In the genomic region with DNA sequence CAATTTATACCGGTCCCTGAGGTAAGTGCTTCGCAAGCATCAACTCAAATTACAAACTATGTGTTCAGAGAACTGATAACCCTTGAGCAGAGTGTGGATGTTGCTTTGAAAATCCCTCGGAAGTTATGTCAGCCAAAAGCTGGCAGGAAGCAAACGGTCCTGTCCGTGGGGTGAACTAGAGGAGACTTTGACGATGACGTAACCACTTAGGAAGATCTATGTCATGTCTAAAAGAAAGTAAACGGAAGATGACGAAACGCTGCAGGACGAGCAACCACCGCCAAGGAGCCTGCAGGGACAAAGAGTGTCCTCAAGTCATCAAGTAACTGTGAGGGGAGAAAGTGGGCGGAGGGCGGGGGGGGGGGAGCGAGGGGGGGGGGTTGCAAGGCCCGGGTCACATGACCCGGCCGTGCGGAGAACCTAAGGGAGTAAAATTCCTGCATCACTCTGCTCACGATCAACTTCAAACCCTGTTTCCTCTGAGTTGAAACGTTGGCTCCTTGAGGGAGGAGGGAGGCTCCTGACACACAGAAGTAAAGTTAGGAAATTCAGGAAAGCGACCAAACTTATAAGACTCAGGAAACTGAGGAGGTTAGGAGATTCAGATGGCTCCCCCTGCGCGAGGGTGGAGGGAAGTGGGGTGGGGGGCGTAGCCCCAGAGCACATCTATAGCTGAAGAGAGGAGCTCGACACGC, we compare ENCODE assay signal across 8 mouse cellular contexts. TPM values are rescaled to one million over a fixed set of nuclear protein-coding genes. Genes with fewer than 3 reads are reported as not detected.
DNase-seq lines count a peak whose midpoint lies in the region; ATAC-seq and TF ChIP-seq lines count a peak whose summit lies in the region.

No protein-coding gene starts in this region.

- intact Hi-C loops in gastrocnemius, adult 2 months (cut with DNase I) = no loop called here

- no peaks in the 10 kb centered on the region for H3K4me1 ChIP-seq in brown adipose tissue, adult 24 weeks (ENCODE audit: control insufficient read depth, insufficient read depth, insufficient read length, low read length)
- peaks cover 8% of the 10 kb centered on the region for H3K4me1 ChIP-seq in heart, embryonic 12.5 days (replicated peaks)
- peaks cover 12% of the 10 kb centered on the region; the same call in 1 of the 2 replicates for H3K4me1 ChIP-seq in kidney, embryonic 15.5 days
- H3K4me1 ChIP-seq in stomach, embryonic 15.5 days = no peaks in the 10 kb centered on the region

- H3K79me2 ChIP-seq in macrophage (ENCODE audit: inconsistent target) = no peaks in the 10 kb centered on the region

- no peaks in the 10 kb centered on the region for H3K9me3 ChIP-seq in heart, embryonic 12.5 days (replicated peaks)
- H3K9me3 ChIP-seq in kidney, embryonic 15.5 days (replicated peaks) = no peaks in the 10 kb centered on the region
- no peaks in the 10 kb centered on the region for H3K9me3 ChIP-seq in stomach, embryonic 15.5 days

- ATAC-seq in heart, embryonic 12.5 days (ENCODE audit: insufficient number of reproducible peaks, low FRiP score) = peak; percentile 70
- ATAC-seq in kidney, embryonic 15.5 days (replicated peaks; ENCODE audit: low FRiP score) = peak; percentile 65
- ATAC-seq in stomach, embryonic 15.5 days (ENCODE audit: insufficient read depth, low FRiP score, low read depth) = no peak; the same call in 1 of the 2 replicates

- no peaks in the 10 kb centered on the region for H3K36me3 ChIP-seq in heart, embryonic 12.5 days
- no peaks in the 10 kb centered on the region for H3K36me3 ChIP-seq in kidney, embryonic 15.5 days
- H3K36me3 ChIP-seq in macrophage (ENCODE audit: inconsistent target) = no peaks in the 10 kb centered on the region
- H3K36me3 ChIP-seq in stomach, embryonic 15.5 days = no peaks in the 10 kb centered on the region

- 2% methylated on average over 26 of the region's 27 CpGs for WGBS in heart, embryonic 12.5 days
- 3% methylated on average over 23 of the region's 27 CpGs for WGBS in kidney, embryonic 15.5 days
- 2% methylated on average over 24 of the region's 27 CpGs for WGBS in macrophage (ENCODE audit: missing documents)
- WGBS in stomach, embryonic 15.5 days = 1% methylated on average over 21 of the region's 27 CpGs

- H3K4me3 ChIP-seq in gastrocnemius, adult 2 months = peak overlapping the region; percentile 76
- peak overlapping the region; percentile 63 for H3K4me3 ChIP-seq in brown adipose tissue, adult 24 weeks (ENCODE audit: insufficient read depth, low read depth, low read length)
- H3K4me3 ChIP-seq in heart, embryonic 12.5 days = peak overlapping the region; percentile 54
- H3K4me3 ChIP-seq in kidney, embryonic 15.5 days (replicated peaks) = peak overlapping the region; percentile 42
- peak overlapping the region; percentile 33 for H3K4me3 ChIP-seq in macrophage (ENCODE audit: inconsistent target)
- H3K4me3 ChIP-seq in stomach, embryonic 15.5 days (replicated peaks) = peak overlapping the region; percentile 41

- DNase-seq in gastrocnemius, adult 2 months = peak; percentile 26
- no peak for DNase-seq in gastrocnemius, postnatal 4 days (ENCODE audit: low spot score in 2 of 2)
- DNase-seq in right cerebral cortex, postnatal 10 days (ENCODE audit: low spot score in 2 of 2) = no peak

- peak overlapping the region; percentile 82 for H3K4me2 ChIP-seq in heart, embryonic 12.5 days
- H3K4me2 ChIP-seq in kidney, embryonic 15.5 days = peak overlapping the region; percentile 75
- H3K4me2 ChIP-seq in stomach, embryonic 15.5 days = peak overlapping the region; percentile 65

- peak overlapping the region; percentile 62 for H3K27ac ChIP-seq in gastrocnemius, adult 2 months
- 0 out of 2 replicates have a peak overlapping the region, but pooled peaks have one; percentile 10 for H3K27ac ChIP-seq in brown adipose tissue, adult 24 weeks (replicated peaks; ENCODE audit: low read depth, low read length)
- H3K27ac ChIP-seq in heart, embryonic 12.5 days (ENCODE audit: poor library complexity, severe bottlenecking) = peak overlapping the region; percentile 49
- peak overlapping the region; percentile 56; the same call in 1 of the 2 replicates for H3K27ac ChIP-seq in kidney, embryonic 15.5 days
- H3K27ac ChIP-seq in macrophage = peak overlapping the region; percentile 31; the same call in 1 of the 2 replicates
- no peak overlapping the region for H3K27ac ChIP-seq in stomach, embryonic 15.5 days

- TF ChIP-seq CTCF in gastrocnemius, adult 2 months (IDR thresholded peaks at IDR 0.05) = no peak

- 0 out of 2 replicates have a peak, but pooled peaks cover 10% of the 10 kb centered on the region for H3K27me3 ChIP-seq in heart, embryonic 12.5 days (replicated peaks)
- H3K27me3 ChIP-seq in kidney, embryonic 15.5 days = 0 out of 2 replicates have a peak, but pooled peaks cover 4% of the 10 kb centered on the region
- H3K27me3 ChIP-seq in stomach, embryonic 15.5 days (replicated peaks) = no peaks in the 10 kb centered on the region

- peak overlapping the region; percentile 64 for H3K9ac ChIP-seq in heart, embryonic 12.5 days
- peak overlapping the region; percentile 35; the same call in 1 of the 2 replicates for H3K9ac ChIP-seq in kidney, embryonic 15.5 days
- 0 out of 2 replicates have a peak overlapping the region, but pooled peaks have one; percentile 13 for H3K9ac ChIP-seq in stomach, embryonic 15.5 days

RNA-seq across cellular contexts. Expression of a gene that starts 13.5 kb away (rescaled TPM):
- total RNA-seq in gastrocnemius, adult 2 months (2021) = 10 to 100 TPM; 21.8 to 26.0 TPM
- 10 to 100 TPM; 64.2 to 73.4 TPM for total RNA-seq in gastrocnemius, postnatal 4 days (2021)
- 12.6 and 17.3 TPM in 2 replicates for polyA plus RNA-seq in brown adipose tissue, adult 24 weeks (2012; ENCODE audit: insufficient read depth, insufficient read length, missing spikeins)
- 120 TPM in 2 replicates for polyA plus RNA-seq in heart, embryonic 12.5 days (2016; fragmentation: Nextera tagmentation; extraction: Ambion mirVana)
- polyA plus RNA-seq in kidney, embryonic 15.5 days (2015; fragmentation: Nextera tagmentation; extraction: Ambion mirVana) = 164 and 169 TPM in 2 replicates
- 100 to 1,000 TPM; 115 to 389 (median 207) TPM for total RNA-seq in macrophage (2018; cell fraction: chromatin; rRNA removed)
- 10 to 100 TPM; 32.6 to 49.6 (median 39.0) TPM for total RNA-seq in macrophage (2018; cell fraction: cytosol; rRNA removed)
- total RNA-seq in macrophage (2018; cell fraction: nucleus; rRNA removed) = 100 to 1,000 TPM in 21 of 26 experiments, 10 to 100 TPM in 5; 86.0 to 223 (median 129) TPM
- 34.3 to 45.3 TPM (median 41.5 TPM) in 3 replicates for polyA plus RNA-seq in macrophage (2018)
- 117 and 129 TPM in 2 replicates for polyA plus RNA-seq in stomach, embryonic 15.5 days (2015; fragmentation: Nextera tagmentation; extraction: Ambion mirVana)

Comparison
In these comparisons a context has a peak if more than half of its experiments do, and no peak if none do; other contexts are left out.
1. H3K9ac ChIP-seq: peak in every context shown above with its lines; median percentile 64 in heart, embryonic 12.5 days; 35 in kidney, embryonic 15.5 days; 13 in stomach, embryonic 15.5 days.